Mouse (Mus musculus) stomach, postnatal 0 days (tissue): ENCODE data around the gene Syne4.

Experiments used
- CTCF ChIP-seq: IDR thresholded peaks from 2 replicates; pipeline ENCODE4 v1.5.1; 2016; ENCODE audit warnings: antibody characterized with exemption, low read depth, mild to moderate bottlenecking, moderate library complexity
- EP300 ChIP-seq: optimal IDR thresholded peaks from 2 replicates; pipeline ENCODE3; 2016; ENCODE audit warnings: antibody characterized with exemption

GRCm38 (mm10) chr7:30265935-30266334 is 48.7 kb upstream of the Syne4 start:
- TF ChIP-seq EP300 = no peak
- TF ChIP-seq CTCF = no peak
